8 mouse cellular contexts compared by ENCODE assay signal in genomic region chrX:75673586-75673919, GRCm38 (mm10).
DNase-seq lines count a peak whose midpoint lies in the region; ATAC-seq lines count a peak whose summit lies in the region.

No protein-coding gene starts in this region.

- no peaks in the 10 kb centered on the region for H3K9me3 ChIP-seq in lung, embryonic 16.5 days (ENCODE audit: control insufficient read depth, low read length)
- H3K9me3 ChIP-seq in embryonic facial prominence, embryonic 14.5 days (ENCODE audit: control insufficient read depth, low read length): no peaks in the 10 kb centered on the region
- 0 out of 2 replicates have a peak, but pooled peaks cover 5% of the 10 kb centered on the region for H3K9me3 ChIP-seq in intestine, embryonic 14.5 days (ENCODE audit: control insufficient read depth, low read length)
- 0 out of 2 replicates have a peak, but pooled peaks cover 2% of the 10 kb centered on the region for H3K9me3 ChIP-seq in neural tube, embryonic 13.5 days

- intact Hi-C loops in left cerebral cortex, postnatal 14 days (cut with DNase I): loop anchor here (5.0 kb wide), 2 partner anchors 96 to 529 kb away; partner anchors contain the start of gene Rab39b

- H3K4me2 ChIP-seq in lung, embryonic 16.5 days (ENCODE audit: low read depth, low read length): peak overlapping the region; percentile 37
- peak overlapping the region; percentile 41 for H3K4me2 ChIP-seq in embryonic facial prominence, embryonic 14.5 days (ENCODE audit: low read depth, low read length)
- H3K4me2 ChIP-seq in intestine, embryonic 14.5 days (ENCODE audit: low read length): peak overlapping the region; percentile 38
- peak overlapping the region; percentile 40 for H3K4me2 ChIP-seq in neural tube, embryonic 13.5 days

- no peaks in the 10 kb centered on the region for H3K27me3 ChIP-seq in lung, embryonic 16.5 days (ENCODE audit: control insufficient read depth, insufficient read depth, low read depth, low read length)
- no peaks in the 10 kb centered on the region for H3K27me3 ChIP-seq in embryonic facial prominence, embryonic 14.5 days (replicated peaks; ENCODE audit: control insufficient read depth, insufficient read depth, low read length)
- no peaks in the 10 kb centered on the region for H3K27me3 ChIP-seq in intestine, embryonic 14.5 days (replicated peaks; ENCODE audit: control insufficient read depth, insufficient read depth, low read length)
- H3K27me3 ChIP-seq in neural tube, embryonic 13.5 days: no peaks in the 10 kb centered on the region

- no peak overlapping the region for H3K27ac ChIP-seq in lung, embryonic 16.5 days (ENCODE audit: low read length)
- H3K27ac ChIP-seq in embryonic facial prominence, embryonic 14.5 days (replicated peaks; ENCODE audit: low read depth, low read length): no peak overlapping the region
- H3K27ac ChIP-seq in intestine, embryonic 14.5 days (ENCODE audit: low read depth): no peak overlapping the region
- H3K27ac ChIP-seq in neural tube, embryonic 13.5 days (replicated peaks): no peak overlapping the region

- H3K4me3 ChIP-seq in lung, embryonic 16.5 days (ENCODE audit: low read length): peak overlapping the region; percentile 31
- H3K4me3 ChIP-seq in embryonic facial prominence, embryonic 14.5 days (ENCODE audit: low read depth, low read length): peak overlapping the region; percentile 20; the same call in 1 of the 2 replicates
- peak overlapping the region; percentile 6; the same call in 1 of the 2 replicates for H3K4me3 ChIP-seq in intestine, embryonic 14.5 days (ENCODE audit: low read depth, low read length)
- H3K4me3 ChIP-seq in neural tube, embryonic 13.5 days: peak overlapping the region; percentile 22; the same call in 1 of the 2 replicates

- no peak for ATAC-seq in lung, embryonic 16.5 days (ENCODE audit: low read depth)
- no peak for ATAC-seq in embryonic facial prominence, embryonic 14.5 days (ENCODE audit: low read depth)
- no peak for ATAC-seq in intestine, embryonic 14.5 days (replicated peaks; ENCODE audit: low FRiP score, low TSS enrichment, low read depth)
- peak; percentile 77 for ATAC-seq in neural tube, embryonic 13.5 days (ENCODE audit: low read depth)

- no peaks in the 10 kb centered on the region for H3K36me3 ChIP-seq in lung, embryonic 16.5 days (ENCODE audit: control insufficient read depth, insufficient read depth, low read length)
- H3K36me3 ChIP-seq in embryonic facial prominence, embryonic 14.5 days (ENCODE audit: control insufficient read depth, insufficient read depth, low read length): no peaks in the 10 kb centered on the region
- no peaks in the 10 kb centered on the region for H3K36me3 ChIP-seq in intestine, embryonic 14.5 days (ENCODE audit: control insufficient read depth, insufficient read depth, low read length)
- H3K36me3 ChIP-seq in neural tube, embryonic 13.5 days: no peaks in the 10 kb centered on the region

- DNase-seq in lung, postnatal 25 days (ENCODE audit: low spot score): no peak
- DNase-seq in embryonic facial prominence, embryonic 14.5 days (ENCODE audit: low spot score): no peak
- DNase-seq in intestine, embryonic 14.5 days (ENCODE audit: low spot score): peak; percentile 71
- DNase-seq in right cerebral cortex, postnatal 25 days: no peak
- DNase-seq in urinary bladder, postnatal 14 days (ENCODE audit: low spot score): no peak
- DNase-seq in left cerebral cortex, postnatal 14 days (ENCODE audit: low spot score in 2 of 2): no peak

- 56% methylated on average over 13 of the region's 13 CpGs for WGBS in lung, embryonic 16.5 days
- WGBS in embryonic facial prominence, embryonic 14.5 days: 70% methylated on average over 2 of the region's 13 CpGs
- 56% methylated on average over 13 of the region's 13 CpGs for WGBS in intestine, embryonic 14.5 days
- 49% methylated on average over 13 of the region's 13 CpGs for WGBS in neural tube, embryonic 13.5 days

- H3K4me1 ChIP-seq in lung, embryonic 16.5 days (replicated peaks; ENCODE audit: control insufficient read depth, insufficient read depth, low read length): no peaks in the 10 kb centered on the region
- H3K4me1 ChIP-seq in embryonic facial prominence, embryonic 14.5 days (ENCODE audit: control insufficient read depth, insufficient read depth, low read length): no peaks in the 10 kb centered on the region
- no peaks in the 10 kb centered on the region for H3K4me1 ChIP-seq in intestine, embryonic 14.5 days (replicated peaks; ENCODE audit: control insufficient read depth, insufficient read depth, low read length)
- no peaks in the 10 kb centered on the region for H3K4me1 ChIP-seq in neural tube, embryonic 13.5 days (replicated peaks)

- H3K9ac ChIP-seq in lung, embryonic 16.5 days (ENCODE audit: low read length): peak overlapping the region; percentile 57
- H3K9ac ChIP-seq in embryonic facial prominence, embryonic 14.5 days (ENCODE audit: low read depth, low read length): peak overlapping the region; percentile 58
- 0 out of 2 replicates have a peak overlapping the region, but pooled peaks have one; percentile 7 for H3K9ac ChIP-seq in intestine, embryonic 14.5 days (ENCODE audit: low read length)
- H3K9ac ChIP-seq in neural tube, embryonic 13.5 days: peak overlapping the region; percentile 38; the same call in 1 of the 2 replicates

Comparison
In these comparisons a context has a peak if more than half of its experiments do, and no peak if none do; other contexts are left out.
1. H3K9ac ChIP-seq: peak in every context shown above with its lines; median percentile 58 in embryonic facial prominence, embryonic 14.5 days; 57 in lung, embryonic 16.5 days; 38 in neural tube, embryonic 13.5 days; 7 in intestine, embryonic 14.5 days.